Mouse (Mus musculus) testis, postnatal 10 days (tissue): Measurements from ENCODE around the gene Arpc1a.

Experiments
- DNase-seq: peaks from one replicate; pipeline ENCODE4 v3.0.0; 2021; ENCODE audit warnings: low spot score

Gene Arpc1a

DNA sequence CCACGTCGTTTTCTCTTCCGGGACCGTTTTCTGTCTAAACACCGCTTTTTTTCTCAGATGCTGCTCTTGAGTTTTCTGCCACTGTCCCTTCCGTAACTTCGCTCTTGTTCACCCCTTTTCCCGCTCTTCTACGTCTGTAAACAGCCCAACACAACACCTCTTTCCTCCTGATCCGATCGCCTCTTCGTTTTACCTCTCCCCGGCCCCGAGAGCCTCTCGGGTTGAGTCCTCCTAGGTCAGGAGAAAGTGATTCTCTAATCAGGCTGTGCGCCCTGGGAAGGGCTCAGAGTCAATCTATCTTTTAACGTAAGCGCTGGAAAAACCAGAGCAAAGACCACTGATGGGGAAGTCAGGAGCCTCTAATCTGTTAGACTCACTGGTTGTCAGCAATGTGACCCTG lies 57.0 kb downstream of the Arpc1a start:
- no peak for DNase-seq

GRCm38 (mm10) chr5:145147748-145148147 lies 64.1 kb downstream of the Arpc1a start:
- no peak for DNase-seq

DNA sequence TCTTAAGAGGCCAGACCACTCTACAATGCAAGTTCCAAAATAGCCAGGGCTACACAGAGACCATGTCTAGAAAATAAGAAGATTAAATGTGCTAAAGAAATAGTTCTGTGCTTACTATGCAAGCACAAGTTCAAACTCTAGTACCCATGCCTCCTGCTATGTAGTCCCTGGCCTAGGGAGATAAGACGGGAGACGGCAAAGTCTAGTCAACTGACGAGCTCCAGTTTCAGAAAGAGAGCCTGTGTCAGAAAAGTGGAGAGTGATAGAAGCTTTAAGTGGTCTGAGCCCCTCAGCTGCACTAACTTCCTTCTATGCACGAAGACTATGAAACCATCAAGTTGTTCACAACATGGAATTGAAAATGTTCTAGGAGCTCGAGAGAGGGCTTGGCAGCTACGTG lies 65.7 kb downstream of the Arpc1a start:
- no peak for DNase-seq

DNA sequence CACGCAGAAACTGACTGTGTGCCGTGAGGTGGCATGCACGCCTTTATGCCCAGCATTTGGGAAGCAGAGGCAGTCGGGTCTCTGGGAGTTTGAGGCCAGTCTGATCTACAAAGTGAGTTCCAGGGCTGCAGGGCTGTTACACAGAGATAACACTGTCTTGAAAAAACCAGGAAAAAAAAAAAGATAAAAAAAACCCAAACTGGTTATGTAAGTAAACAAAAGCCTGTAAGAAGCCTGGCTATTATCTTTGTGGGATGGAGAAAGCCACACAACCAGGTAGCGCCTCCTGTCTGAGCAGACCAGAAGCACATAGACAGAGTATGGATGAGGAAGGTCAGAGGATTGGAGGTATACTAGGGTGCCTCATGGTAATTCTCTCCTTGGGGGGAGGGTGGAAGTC lies 69.1 kb downstream of the Arpc1a start:
- no peak for DNase-seq
